Mouse (Mus musculus) myocyte (in vitro differentiated cells): ENCODE data around the gene Acpp.
A peak's percentile ranks its signal among the peaks of the same experiment; 100 is the strongest.

ENCODE experiments used
- CEBPB ChIP-seq: IDR thresholded peaks from 2 replicates; pipeline ENCODE4 v1.6.1; 2011; ENCODE audit warnings: mild to moderate bottlenecking, moderate library complexity; ENCODE audit not compliant: poor library complexity, insufficient read depth, severe bottlenecking
- MAX ChIP-seq: IDR thresholded peaks from one replicate; pipeline ENCODE4 v1.6.1; 2011; ENCODE audit warnings: low read depth, mild to moderate bottlenecking, control low read depth
- MYOD1 ChIP-seq, 3 experiments: IDR thresholded peaks; one replicate each; pipeline ENCODE4 v1.6.1; 2011; ENCODE audit warnings: control low read depth in 2 of 3, low read depth in 2 of 3, mild to moderate bottlenecking in 2 of 3, moderate library complexity in 1 of 3; ENCODE audit not compliant: insufficient read length in 2 of 3, control insufficient read depth in 1 of 3
- MYOG ChIP-seq, 3 experiments: IDR thresholded peaks; one replicate each; pipeline ENCODE4 v1.6.1; 2011; ENCODE audit warnings: control low read depth in 2 of 3, low read depth in 2 of 3, mild to moderate bottlenecking in 2 of 3; ENCODE audit not compliant: insufficient read length in 2 of 3, control insufficient read depth in 1 of 3, insufficient read depth in 1 of 3
- POLR2A ChIP-seq: IDR thresholded peaks from one replicate; pipeline ENCODE4 v1.6.1; 2011; ENCODE audit warnings: low read depth, mild to moderate bottlenecking, control low read depth, moderate library complexity; ENCODE audit not compliant: insufficient read length
- POLR2AphosphoS2 ChIP-seq: IDR thresholded peaks from one replicate; pipeline ENCODE4 v1.6.1; 2011; ENCODE audit warnings: low read depth, control low read depth; ENCODE audit not compliant: insufficient read length
- REST ChIP-seq: IDR thresholded peaks from one replicate; pipeline ENCODE4 v1.6.1; 2011; ENCODE audit warnings: mild to moderate bottlenecking, control low read depth, moderate library complexity; ENCODE audit not compliant: insufficient read depth, insufficient read length
- SRF ChIP-seq: IDR thresholded peaks from one replicate; pipeline ENCODE4 v1.6.1; 2011; ENCODE audit warnings: low read depth; ENCODE audit not compliant: control insufficient read depth, insufficient read length
- TCF12 ChIP-seq: IDR thresholded peaks from one replicate; pipeline ENCODE4 v1.6.1; 2011; ENCODE audit warnings: mild to moderate bottlenecking, control low read depth; ENCODE audit not compliant: poor library complexity, insufficient read depth, severe bottlenecking
- TCF3 ChIP-seq: IDR thresholded peaks from one replicate; pipeline ENCODE4 v1.6.1; 2011; ENCODE audit warnings: low read depth, control low read depth; ENCODE audit not compliant: insufficient read length
- USF1 ChIP-seq: IDR thresholded peaks from one replicate; pipeline ENCODE4 v1.6.1; 2011; ENCODE audit warnings: low read depth, mild to moderate bottlenecking, control low read depth, moderate library complexity

DNA sequence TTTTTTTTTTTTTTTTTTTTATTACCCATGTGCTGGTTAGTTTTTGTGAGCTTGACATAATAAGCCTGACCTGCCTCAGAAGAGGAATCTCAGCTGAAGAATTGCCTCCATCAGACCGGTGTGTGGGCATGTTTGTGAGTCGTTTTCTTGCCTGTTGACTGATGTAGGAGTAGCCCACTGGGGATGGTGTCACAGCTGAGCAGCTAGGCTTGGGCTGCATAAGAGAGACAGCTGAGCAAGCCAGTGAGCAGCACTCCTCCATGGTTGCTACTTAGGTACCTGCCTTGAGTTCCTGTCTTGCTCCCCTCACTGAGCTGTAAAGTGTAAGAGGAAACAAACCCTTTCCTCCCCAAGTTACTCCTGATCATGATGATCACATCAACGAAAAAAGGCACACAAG lies 67.6 kb downstream of the Acpp start:
- TF ChIP-seq CEBPB (no peak), SRF (no peak), POLR2A (no peak), MAX (no peak), TCF12 (no peak), POLR2AphosphoS2 (no peak), MYOG (IDR thresholded peaks at IDR 0.05; ENCODE audit: control insufficient read depth in 1 of 3, insufficient read depth in 1 of 3, insufficient read length in 2 of 3, low read depth in 2 of 3) (peak; percentile 2 to 72 (median 9)), USF1 (no peak), TCF3 (no peak), MYOD1 (IDR thresholded peaks at IDR 0.05; ENCODE audit: control insufficient read depth in 1 of 3, insufficient read length in 2 of 3, low read depth in 2 of 3) (peak in 2 of 3 experiments; percentile 49 to 54), REST (no peak)
